Mouse (Mus musculus): ENCODE data around the gene Lrrc8e. TPM values are rescaled to one million over a fixed set of nuclear protein-coding genes. Genes with fewer than 3 reads are reported as not detected.

The Lrrc8e gene
- polyA plus RNA-seq, 1 experiment from 2014 or later: 0.21 TPM

DNA sequence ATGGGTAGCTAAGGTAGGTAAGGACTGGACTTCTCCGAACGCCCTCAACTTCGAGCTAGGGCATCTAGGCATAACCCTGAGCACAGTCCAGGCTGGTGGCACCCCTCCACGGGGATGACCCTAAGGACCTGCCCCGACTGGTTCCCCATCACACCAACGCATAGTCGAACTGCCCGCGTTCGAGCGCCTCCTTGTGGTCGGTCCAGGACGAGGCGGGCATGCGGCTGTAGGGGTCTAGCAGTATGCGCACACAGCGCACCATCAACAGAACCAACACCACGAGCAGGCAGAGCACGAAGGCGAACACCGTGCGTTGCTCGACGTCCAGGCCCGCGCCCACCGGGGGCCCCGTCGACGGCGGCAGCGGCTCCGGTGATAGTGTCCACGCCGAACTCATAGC lies 31.6 kb downstream of the Lrrc8e start:
- peak overlapping the region; percentile 70 for H3K4me3 ChIP-seq (ENCODE audit: low read depth, low read length)
- peaks cover 36% of the 10 kb centered on the region for H3K36me3 ChIP-seq (ENCODE audit: control insufficient read depth, insufficient read depth, low read length)
- no peaks in the 10 kb centered on the region for H3K9me3 ChIP-seq (ENCODE audit: control insufficient read depth, low read length)
- H3K4me2 ChIP-seq: peak overlapping the region; percentile 99
- peak overlapping the region; percentile 68 for H3K9ac ChIP-seq (ENCODE audit: low read depth, low read length)
- H3K27ac ChIP-seq (ENCODE audit: low read depth, low read length): no peak overlapping the region
- peak; percentile 86 for DNase-seq (ENCODE audit: low spot score)
- 4% methylated on average over 35 of the region's 35 CpGs for WGBS
- ATAC-seq (replicated peaks; ENCODE audit: low FRiP score): peak; percentile 61
- no peaks in the 10 kb centered on the region for H3K27me3 ChIP-seq (replicated peaks; ENCODE audit: control insufficient read depth, insufficient read depth, low read length)
- H3K4me1 ChIP-seq (replicated peaks; ENCODE audit: control insufficient read depth, insufficient read depth, low read length): peaks cover 23% of the 10 kb centered on the region

DNA sequence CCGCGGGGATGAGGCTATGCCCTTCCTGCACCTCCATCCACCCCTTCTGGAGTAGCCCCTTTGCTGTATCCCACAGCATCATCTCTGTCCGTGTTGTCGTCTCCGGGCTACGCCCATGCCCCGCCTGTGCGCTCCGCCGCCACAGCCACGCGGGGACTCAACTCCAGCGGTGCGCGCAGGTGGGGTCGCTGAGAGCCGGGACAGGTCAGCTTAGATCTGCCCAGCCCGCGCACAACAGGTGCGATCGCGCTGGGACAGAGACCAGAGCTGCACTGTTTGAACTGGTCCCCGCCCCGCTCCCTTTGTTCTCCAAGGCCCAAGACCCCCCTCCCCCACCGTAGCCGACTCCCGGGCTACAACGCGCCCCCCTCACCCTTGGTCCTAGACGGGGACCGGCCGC lies 32.1 kb downstream of the Lrrc8e start:
- peaks cover 36% of the 10 kb centered on the region for H3K36me3 ChIP-seq (ENCODE audit: control insufficient read depth, insufficient read depth, low read length)
- H3K4me2 ChIP-seq: peak overlapping the region; percentile 99
- DNase-seq (ENCODE audit: low spot score): no peak
- WGBS: under 1% methylated on average over 31 of the region's 32 CpGs
- H3K9me3 ChIP-seq (ENCODE audit: control insufficient read depth, low read length): no peaks in the 10 kb centered on the region
- peak overlapping the region; percentile 55; the same call in 1 of the 2 replicates for H3K27ac ChIP-seq (ENCODE audit: low read depth, low read length)
- H3K9ac ChIP-seq (ENCODE audit: low read depth, low read length): peak overlapping the region; percentile 68
- peaks cover 21% of the 10 kb centered on the region for H3K4me1 ChIP-seq (replicated peaks; ENCODE audit: control insufficient read depth, insufficient read depth, low read length)
- H3K4me3 ChIP-seq (ENCODE audit: low read depth, low read length): peak overlapping the region; percentile 70
- ATAC-seq (replicated peaks; ENCODE audit: low FRiP score): peak; percentile 53
- no peaks in the 10 kb centered on the region for H3K27me3 ChIP-seq (replicated peaks; ENCODE audit: control insufficient read depth, insufficient read depth, low read length)

DNA sequence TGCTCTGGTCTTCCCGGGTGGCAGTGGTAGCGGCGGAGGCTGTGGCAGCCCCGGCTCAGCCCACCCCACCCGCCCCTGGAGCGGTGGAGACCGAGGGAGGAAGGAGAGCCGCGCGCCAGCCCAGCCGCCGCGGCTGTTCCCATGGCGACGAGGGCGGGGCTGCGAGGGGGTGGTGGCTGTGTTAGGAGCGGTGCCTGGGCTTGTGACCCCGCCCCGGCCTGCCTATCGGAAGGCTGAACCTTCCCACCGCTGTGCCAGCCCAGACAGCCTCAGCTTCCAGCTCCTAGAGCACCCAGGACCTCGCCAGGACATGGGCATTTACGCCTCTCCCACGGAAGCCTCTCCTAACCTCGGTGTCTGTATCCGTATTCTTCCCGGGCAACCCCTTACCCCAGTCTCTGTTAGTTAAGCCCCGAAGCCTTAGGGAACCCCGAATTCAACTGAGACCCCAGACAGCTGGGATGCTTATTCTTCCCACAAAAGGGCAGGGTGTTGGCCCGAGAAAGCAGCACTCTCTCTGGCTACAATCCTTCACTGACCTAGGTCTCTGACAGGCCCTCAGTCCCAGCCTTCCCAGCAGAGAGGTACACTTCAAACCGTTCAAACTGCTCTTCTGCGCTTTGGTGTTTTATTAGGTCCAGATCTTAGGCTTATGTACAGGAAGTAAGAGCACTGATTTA lies 32.6 kb downstream of the Lrrc8e start, which contains the start of gene Ctxn1:
TSS of gene Ctxn1 (minus strand) at position 150 of the 680 bp plus-strand sequence.
- Histone ChIP-seq H3K4me2 (peak within 1 kb of the TSS; percentile 99), H3K36me3 (ENCODE audit: control insufficient read depth, insufficient read depth, low read length) (peaks cover 36% of the 10 kb centered on the region), H3K27ac (ENCODE audit: low read depth, low read length) (peak within 1 kb of the TSS; percentile 55; the same call in 1 of the 2 replicates), H3K9me3 (ENCODE audit: control insufficient read depth, low read length) (no peaks in the 10 kb centered on the region), H3K9ac (ENCODE audit: low read depth, low read length) (peak within 1 kb of the TSS; percentile 68), H3K27me3 (replicated peaks; ENCODE audit: control insufficient read depth, insufficient read depth, low read length) (no peaks in the 10 kb centered on the region), H3K4me1 (replicated peaks; ENCODE audit: control insufficient read depth, insufficient read depth, low read length) (peaks cover 15% of the 10 kb centered on the region), H3K4me3 (ENCODE audit: low read depth, low read length) (peak within 1 kb of the TSS; percentile 70)
- 10% methylated on average over 27 of the region's 33 CpGs for WGBS
- peak; percentile 98 for DNase-seq (ENCODE audit: low spot score)
- peak; percentile 92 for ATAC-seq (replicated peaks; ENCODE audit: low FRiP score)

DNA sequence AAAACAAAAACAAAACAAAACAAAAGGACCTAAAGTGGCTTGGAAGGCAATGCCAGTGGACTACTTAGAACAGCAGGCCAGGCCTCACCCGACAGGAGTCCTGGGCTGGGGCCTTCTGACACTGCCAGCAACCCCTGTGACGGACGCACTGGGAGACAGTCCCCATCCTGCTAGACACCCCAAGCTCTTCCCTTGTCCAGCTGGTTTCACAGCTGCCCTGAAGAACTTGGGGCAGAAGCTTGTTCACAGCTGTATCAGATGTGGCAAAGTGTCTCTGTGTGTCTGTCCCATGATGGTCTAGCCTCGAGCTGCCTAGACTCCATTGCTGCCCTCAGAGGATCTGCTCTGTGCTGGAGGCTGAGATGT lies 33.2 kb downstream of the Lrrc8e start:
- peaks cover 36% of the 10 kb centered on the region for H3K36me3 ChIP-seq (ENCODE audit: control insufficient read depth, insufficient read depth, low read length)
- 87% methylated on average over 4 of the region's 4 CpGs for WGBS
- H3K27ac ChIP-seq (ENCODE audit: low read depth, low read length): no peak overlapping the region; the same call in 1 of the 2 replicates
- no peak for DNase-seq (ENCODE audit: low spot score)
- no peak overlapping the region for H3K9ac ChIP-seq (ENCODE audit: low read depth, low read length)
- no peak overlapping the region for H3K4me2 ChIP-seq
- no peak for ATAC-seq (replicated peaks; ENCODE audit: low FRiP score)
- H3K27me3 ChIP-seq (replicated peaks; ENCODE audit: control insufficient read depth, insufficient read depth, low read length): no peaks in the 10 kb centered on the region
- no peak overlapping the region for H3K4me3 ChIP-seq (ENCODE audit: low read depth, low read length)
- H3K9me3 ChIP-seq (ENCODE audit: control insufficient read depth, low read length): no peaks in the 10 kb centered on the region
- H3K4me1 ChIP-seq (replicated peaks; ENCODE audit: control insufficient read depth, insufficient read depth, low read length): peaks cover 15% of the 10 kb centered on the region

DNA sequence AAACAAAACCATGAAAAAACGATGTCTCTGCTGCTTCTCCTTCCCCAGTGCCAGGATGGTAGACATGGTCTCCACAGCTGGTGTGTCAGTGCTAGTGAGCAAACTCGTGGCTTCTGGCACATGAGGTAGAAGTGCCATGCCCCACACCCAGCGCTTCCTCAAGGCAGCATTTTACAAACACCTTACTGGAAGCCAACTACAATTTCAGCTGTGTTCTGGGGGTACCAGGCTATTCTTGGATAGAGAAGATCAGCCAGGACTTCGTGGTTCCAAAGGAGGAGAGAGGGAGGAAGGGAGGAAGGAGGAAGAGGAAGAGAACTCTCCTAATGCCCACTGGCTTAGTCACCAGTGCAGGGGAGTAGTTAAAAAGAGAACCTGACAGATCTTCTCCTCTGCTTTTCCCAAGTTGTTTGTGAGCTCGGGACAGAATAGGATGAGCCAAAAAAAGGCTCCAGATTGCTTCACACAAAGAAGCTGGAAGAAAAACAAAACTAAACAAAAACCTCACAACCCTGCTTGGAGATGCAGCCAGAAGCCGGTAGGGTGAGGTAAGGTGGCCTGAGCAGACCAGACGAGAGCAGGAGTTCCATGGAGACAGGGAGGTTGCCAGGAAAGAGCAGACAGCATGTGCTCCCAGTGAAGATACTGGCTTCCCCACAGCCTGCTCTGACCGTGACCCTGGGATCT lies 36.6 kb downstream of the Lrrc8e start:
- 85% methylated on average over 8 of the region's 8 CpGs for WGBS
- no peaks in the 10 kb centered on the region for H3K27me3 ChIP-seq (replicated peaks; ENCODE audit: control insufficient read depth, insufficient read depth, low read length)
- H3K9me3 ChIP-seq (ENCODE audit: control insufficient read depth, low read length): no peaks in the 10 kb centered on the region
- peaks cover 56% of the 10 kb centered on the region for H3K36me3 ChIP-seq (ENCODE audit: control insufficient read depth, insufficient read depth, low read length)
- no peak overlapping the region for H3K27ac ChIP-seq (ENCODE audit: low read depth, low read length)
- peaks cover 11% of the 10 kb centered on the region for H3K4me1 ChIP-seq (replicated peaks; ENCODE audit: control insufficient read depth, insufficient read depth, low read length)
- no peak overlapping the region for H3K4me3 ChIP-seq (ENCODE audit: low read depth, low read length)
- DNase-seq (ENCODE audit: low spot score) (no peak), ATAC-seq (replicated peaks; ENCODE audit: low FRiP score) (no peak)
- H3K9ac ChIP-seq (ENCODE audit: low read depth, low read length): no peak overlapping the region
- no peak overlapping the region for H3K4me2 ChIP-seq

DNA sequence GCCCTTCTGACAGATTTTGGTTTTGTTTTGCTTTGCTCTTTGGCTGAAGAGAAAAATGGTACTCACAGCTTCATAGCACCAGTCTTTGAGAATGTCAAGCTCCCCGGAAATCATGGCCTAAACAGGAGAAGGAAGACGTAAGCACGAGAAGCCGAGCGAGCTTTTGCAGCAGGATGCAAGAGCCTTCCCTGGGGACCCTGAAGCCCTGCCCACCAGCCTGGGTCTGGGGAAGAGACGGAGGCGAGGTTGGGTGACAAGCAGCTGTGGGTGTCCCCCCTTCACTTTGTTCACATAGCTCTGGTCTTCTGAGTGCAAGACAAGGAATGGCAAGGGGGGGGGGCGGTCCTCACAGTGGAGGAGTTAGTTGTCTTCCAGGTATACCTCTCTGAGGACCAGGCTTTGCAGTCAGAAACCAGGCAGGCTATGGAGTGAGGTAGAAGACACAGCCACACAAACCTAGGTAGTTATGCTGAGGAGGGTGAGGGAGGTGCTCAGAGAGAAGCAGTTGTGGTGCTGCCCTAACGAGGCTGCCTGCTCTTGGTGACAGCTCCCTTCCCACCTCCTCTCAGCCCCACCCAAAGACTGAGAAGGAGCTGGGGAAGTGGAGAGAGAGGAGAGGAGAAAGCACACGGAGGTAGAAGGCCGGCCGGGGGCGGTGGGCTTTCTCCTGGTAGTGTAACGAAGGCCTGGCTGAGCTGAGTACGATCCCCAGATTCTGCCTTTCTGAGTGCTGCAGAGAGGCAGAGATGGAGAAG lies 38.7 kb downstream of the Lrrc8e start:
- no peak overlapping the region for H3K27ac ChIP-seq (ENCODE audit: low read depth, low read length)
- H3K9me3 ChIP-seq (ENCODE audit: control insufficient read depth, low read length): no peaks in the 10 kb centered on the region
- no peak overlapping the region for H3K9ac ChIP-seq (ENCODE audit: low read depth, low read length)
- DNase-seq (ENCODE audit: low spot score) (no peak), ATAC-seq (replicated peaks; ENCODE audit: low FRiP score) (no peak)
- H3K4me3 ChIP-seq (ENCODE audit: low read depth, low read length): no peak overlapping the region
- H3K27me3 ChIP-seq (replicated peaks; ENCODE audit: control insufficient read depth, insufficient read depth, low read length): no peaks in the 10 kb centered on the region
- 92% methylated on average over 15 of the region's 15 CpGs for WGBS
- H3K4me2 ChIP-seq: no peak overlapping the region
- peaks cover 60% of the 10 kb centered on the region for H3K36me3 ChIP-seq (ENCODE audit: control insufficient read depth, insufficient read depth, low read length)
- H3K4me1 ChIP-seq (replicated peaks; ENCODE audit: control insufficient read depth, insufficient read depth, low read length): no peaks in the 10 kb centered on the region

DNA sequence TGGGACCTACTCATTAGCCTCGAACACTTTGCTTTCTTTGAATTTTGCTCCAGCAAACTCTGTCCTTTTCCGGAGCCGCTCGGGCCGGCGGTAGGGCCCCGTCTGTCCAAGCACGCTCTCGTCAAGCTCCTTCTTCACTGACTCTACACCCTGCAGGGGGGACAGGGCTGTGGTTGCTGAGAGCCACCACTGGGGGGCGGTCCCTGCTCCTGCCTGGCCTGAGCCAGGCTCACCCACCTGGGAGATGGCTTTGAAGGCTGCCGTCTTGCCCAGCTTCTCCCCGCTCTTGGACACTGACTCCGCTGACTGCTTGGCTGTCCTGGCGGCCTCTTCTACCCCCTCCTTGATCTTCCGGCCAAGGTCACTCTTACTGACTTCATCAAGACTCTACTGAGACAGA lies 41.0 kb downstream of the Lrrc8e start:
- Histone ChIP-seq H3K27ac (ENCODE audit: low read depth, low read length) (no peak overlapping the region), H3K9me3 (ENCODE audit: control insufficient read depth, low read length) (no peaks in the 10 kb centered on the region), H3K4me2 (no peak overlapping the region), H3K27me3 (replicated peaks; ENCODE audit: control insufficient read depth, insufficient read depth, low read length) (no peaks in the 10 kb centered on the region), H3K36me3 (ENCODE audit: control insufficient read depth, insufficient read depth, low read length) (peaks cover 57% of the 10 kb centered on the region), H3K4me1 (replicated peaks; ENCODE audit: control insufficient read depth, insufficient read depth, low read length) (no peaks in the 10 kb centered on the region), H3K9ac (ENCODE audit: low read depth, low read length) (no peak overlapping the region), H3K4me3 (ENCODE audit: low read depth, low read length) (no peak overlapping the region)
- 85% methylated on average over 15 of the region's 15 CpGs for WGBS
- ATAC-seq (replicated peaks; ENCODE audit: low FRiP score) (peak; percentile 68), DNase-seq (ENCODE audit: low spot score) (no peak)

DNA sequence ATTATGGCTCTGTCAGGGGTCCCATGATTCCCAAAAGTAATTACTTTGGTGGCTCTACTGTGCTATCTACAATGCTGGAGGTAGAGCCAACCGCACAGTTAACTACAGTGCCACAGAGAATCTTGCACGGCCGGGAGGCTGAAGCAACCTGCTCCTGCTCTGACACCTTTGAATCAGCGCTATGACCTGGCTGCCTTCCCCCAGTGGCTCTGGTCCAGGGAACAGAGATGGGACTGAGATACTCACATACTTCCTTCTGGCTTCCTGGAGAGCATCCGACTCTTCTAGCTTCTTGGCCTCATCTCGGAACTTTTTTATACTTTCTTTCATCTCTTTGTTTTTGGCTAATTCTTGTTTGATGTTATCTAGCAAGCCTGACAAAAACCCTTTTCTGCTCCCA lies 43.0 kb downstream of the Lrrc8e start:
- 93% methylated on average over 6 of the region's 6 CpGs for WGBS
- peaks cover 62% of the 10 kb centered on the region for H3K36me3 ChIP-seq (ENCODE audit: control insufficient read depth, insufficient read depth, low read length)
- no peak for ATAC-seq (replicated peaks; ENCODE audit: low FRiP score)

More for the DNA sequence above, 43.0 kb downstream of the Lrrc8e start:
- Histone ChIP-seq H3K27me3 (replicated peaks; ENCODE audit: control insufficient read depth, insufficient read depth, low read length) (no peaks in the 10 kb centered on the region), H3K4me1 (replicated peaks; ENCODE audit: control insufficient read depth, insufficient read depth, low read length) (peaks cover under 1% of the 10 kb centered on the region), H3K9ac (ENCODE audit: low read depth, low read length) (no peak overlapping the region), H3K4me2 (no peak overlapping the region), H3K4me3 (ENCODE audit: low read depth, low read length) (no peak overlapping the region), H3K27ac (ENCODE audit: low read depth, low read length) (no peak overlapping the region), H3K9me3 (ENCODE audit: control insufficient read depth, low read length) (no peaks in the 10 kb centered on the region)
- DNase-seq (ENCODE audit: low spot score): no peak

All from liver, embryonic 11.5 days (tissue).